Mouse (Mus musculus) lung, postnatal 25 days (tissue): Measurements from ENCODE around the gene Dlg2.

Source experiments
- DNase-seq: peaks from one replicate; pipeline ENCODE4 v3.0.0; 2022; ENCODE audit warnings: low spot score

Dlg2 gene

GRCm38 (mm10) chr7:91919738-91920137 lies 1443.3 kb downstream of the Dlg2 start:
- no peak for DNase-seq

- no peak for DNase-seq
Measured at GRCm38 (mm10) chr7:91934881-91935597, 1458.6 kb downstream of the Dlg2 start.

DNA sequence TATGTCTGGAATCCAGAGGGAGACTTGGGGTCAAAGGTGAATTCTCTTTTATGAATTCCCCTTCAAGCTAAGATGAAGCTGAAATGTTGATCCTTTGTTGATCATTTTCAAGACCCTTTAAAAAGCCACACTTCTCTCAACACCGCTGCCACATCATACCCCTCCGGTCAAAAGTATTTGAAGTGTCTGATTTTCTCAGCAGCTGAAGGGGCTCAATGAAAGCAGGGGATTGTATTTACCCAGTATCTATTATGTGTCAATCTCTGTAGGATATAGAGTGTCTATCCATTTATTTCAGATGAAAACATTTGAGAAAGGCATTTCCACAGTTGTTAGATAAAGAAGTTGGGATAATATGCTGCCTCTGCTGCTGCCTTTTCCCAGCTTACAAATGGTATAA lies 1459.7 kb downstream of the Dlg2 start:
- no peak for DNase-seq

GRCm38 (mm10) chr7:91943224-91943623 lies 1466.8 kb downstream of the Dlg2 start:
- no peak for DNase-seq

DNA sequence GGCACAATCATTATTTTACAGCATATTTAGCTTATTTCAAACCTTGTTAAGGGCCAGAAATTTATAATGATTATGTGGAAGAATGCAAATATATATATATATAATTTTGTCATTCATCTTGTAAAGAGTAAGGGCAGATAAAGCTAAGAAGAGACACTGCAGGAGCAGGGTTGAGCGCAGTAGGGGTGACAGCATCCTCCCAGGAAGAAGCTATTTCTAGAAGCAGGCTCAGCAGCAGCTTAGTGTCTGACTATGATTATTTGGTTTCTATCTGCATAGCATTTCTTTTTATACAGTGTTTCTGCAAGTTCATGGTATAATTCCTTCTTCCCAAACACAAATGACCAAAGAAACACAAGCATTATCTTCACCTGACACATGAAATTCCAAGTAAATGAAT lies 1479.1 kb downstream of the Dlg2 start:
- no peak for DNase-seq

DNA sequence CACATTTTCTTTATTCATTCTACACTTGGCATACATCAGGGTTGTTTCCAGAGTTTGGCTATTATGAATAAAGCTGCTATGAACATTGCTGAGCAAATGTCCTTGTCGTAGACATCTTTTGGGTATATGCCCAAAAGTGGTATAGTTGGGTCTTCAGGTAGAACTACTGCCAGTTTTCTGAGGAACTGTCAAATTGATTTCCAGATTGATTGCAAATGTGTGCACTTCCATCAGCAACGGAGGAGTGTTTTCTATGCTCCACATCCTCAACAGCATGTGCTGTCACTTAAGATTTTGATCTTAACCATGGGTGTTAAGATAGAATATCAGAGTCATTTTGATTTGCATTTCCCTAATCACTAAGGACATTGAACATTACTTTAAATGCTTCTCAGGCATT lies 1486.5 kb downstream of the Dlg2 start:
- DNase-seq = no peak

DNA sequence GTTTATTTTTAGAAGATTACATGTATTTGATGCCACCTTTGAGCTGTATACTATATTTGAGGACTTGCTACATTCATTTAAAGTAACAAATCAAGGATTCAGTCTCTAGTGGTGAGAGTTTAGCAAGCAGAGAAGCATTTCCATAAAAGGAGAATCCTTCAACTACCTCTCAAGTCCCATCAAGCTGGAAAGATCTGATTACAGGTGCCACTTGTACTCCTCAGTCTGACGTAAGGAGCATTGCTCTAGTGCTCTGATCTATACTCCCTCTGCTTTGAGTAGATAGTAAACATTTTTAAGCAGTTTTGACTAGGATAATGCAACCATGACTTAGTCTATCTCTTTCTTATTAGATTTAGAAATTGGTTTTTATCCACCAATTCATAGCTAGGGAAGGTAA lies 1496.5 kb downstream of the Dlg2 start:
- DNase-seq = peak; percentile 15

DNA sequence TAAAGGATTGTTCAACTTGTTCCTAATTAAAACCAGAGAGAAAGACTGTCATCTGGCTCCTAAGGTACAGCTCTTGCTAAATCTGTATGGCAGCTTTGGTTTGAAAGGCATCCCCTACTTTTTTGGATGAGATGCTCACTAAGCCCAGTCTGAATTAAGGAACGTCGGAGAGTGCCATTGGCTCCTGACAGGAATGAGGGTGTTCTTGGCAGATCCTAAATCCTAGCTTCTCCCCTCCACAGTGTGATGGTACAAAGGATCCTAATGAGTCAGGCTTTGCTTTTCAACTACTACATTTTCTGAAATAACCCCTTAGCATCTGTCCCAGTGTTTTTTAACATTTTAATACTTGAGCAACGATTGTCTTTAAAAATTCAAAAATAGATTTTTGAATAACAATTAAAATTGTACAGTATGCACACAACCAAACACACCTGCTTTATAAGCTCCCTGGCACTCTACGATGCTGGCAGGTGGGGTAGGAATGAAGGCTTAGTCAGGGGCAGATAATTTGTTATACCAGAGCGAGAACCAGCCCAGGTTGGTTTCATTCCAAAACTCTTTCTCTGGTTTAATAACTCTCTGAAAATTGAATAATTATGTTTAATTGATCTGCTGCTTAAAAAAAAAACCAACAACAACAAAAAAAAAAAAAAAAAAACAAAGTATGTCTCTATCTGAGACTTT lies 1527.4 kb downstream of the Dlg2 start:
- no peak for DNase-seq

GRCm38 (mm10) chr7:92005681-92006425 lies 1529.4 kb downstream of the Dlg2 start:
- no peak for DNase-seq

- no peak for DNase-seq
Measured at GRCm38 (mm10) chr7:92008702-92009101, 1532.2 kb downstream of the Dlg2 start.

- DNase-seq = no peak
Measured at GRCm38 (mm10) chr7:92024928-92025327, 1548.5 kb downstream of the Dlg2 start.

DNA sequence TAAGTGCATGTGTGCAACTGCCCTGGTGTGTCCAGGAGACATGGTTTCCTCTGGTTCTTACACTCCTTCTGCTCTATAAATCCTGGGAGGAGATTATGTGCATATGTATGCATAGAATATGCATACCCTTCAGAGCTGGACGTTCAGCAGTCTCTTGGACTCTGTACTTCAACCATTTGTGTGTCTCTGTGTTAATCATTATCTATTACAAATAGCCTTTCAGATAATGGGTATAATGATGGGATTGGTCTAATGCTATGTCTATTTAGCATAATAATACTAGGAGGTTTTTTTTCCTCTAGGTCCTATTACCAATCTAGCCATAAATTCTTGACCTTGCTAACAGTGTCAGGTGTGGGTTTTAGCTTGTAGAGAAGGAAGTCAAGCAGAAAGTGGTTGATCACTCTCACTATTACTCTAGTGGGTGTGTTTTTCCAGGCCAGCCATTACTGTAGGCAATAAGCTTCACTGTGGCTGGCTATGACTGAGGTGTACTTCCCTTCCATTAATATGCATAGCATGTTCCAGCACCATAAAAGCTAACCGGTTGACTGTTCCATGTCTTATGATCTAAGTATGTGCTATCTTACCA lies 1549.1 kb downstream of the Dlg2 start:
- DNase-seq = no peak

- DNase-seq = peak; percentile 6
Measured at GRCm38 (mm10) chr7:92027049-92027448, 1550.6 kb downstream of the Dlg2 start.

- no peak for DNase-seq
Measured at GRCm38 (mm10) chr7:92034256-92034655, 1557.8 kb downstream of the Dlg2 start.

DNA sequence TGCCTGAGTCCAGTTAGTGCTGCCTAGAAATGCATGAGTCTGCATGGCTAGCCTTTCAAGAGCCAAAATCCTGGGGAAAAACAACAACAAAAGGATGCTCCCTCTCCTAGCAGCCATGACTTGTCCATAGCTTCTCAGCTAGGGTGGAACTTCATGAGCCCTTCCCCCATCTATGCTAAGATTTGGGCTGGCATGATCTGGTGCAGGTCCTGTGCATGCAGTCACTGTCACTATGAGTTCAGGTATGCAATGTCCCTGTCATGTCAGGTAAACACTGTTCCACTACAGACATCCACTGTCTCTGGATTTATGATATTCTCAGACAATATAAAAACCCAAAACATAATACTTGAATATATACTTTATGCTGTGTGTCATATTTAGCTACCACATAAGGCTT lies 1563.7 kb downstream of the Dlg2 start:
- DNase-seq = no peak

DNA sequence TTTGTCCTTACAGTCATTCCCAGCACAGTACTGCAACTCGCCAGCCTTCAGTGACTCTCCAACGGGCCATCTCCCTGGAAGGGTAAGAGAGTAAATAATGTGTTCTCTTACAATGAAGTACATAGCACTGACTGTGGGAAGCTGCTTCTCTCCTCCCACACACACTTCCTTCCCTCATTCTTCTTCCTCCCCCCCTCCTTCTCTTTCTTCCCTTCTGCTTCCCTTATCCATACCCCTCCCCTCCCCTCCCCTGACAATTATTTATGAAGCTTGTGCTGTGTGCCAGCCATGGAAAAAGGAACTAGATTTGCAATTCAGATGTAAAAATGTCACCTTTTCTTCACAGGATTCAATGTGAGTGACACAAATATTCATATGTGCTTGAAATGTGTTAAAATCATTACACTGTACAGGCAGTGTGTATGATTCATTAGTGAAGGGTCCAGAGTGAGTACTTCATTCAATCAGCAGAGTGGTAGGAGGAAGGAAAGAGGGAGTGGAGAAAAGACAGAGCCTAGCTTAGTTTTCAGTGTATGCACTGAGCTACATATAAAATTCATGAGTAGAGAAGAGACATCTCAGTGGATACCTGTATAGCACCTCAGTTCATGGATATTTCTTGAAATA lies 1564.4 kb downstream of the Dlg2 start:
- no peak for DNase-seq

GRCm38 (mm10) chr7:92044966-92045365 lies 1568.5 kb downstream of the Dlg2 start:
- no peak for DNase-seq

GRCm38 (mm10) chr7:92047271-92047670 lies 1570.8 kb downstream of the Dlg2 start:
- no peak for DNase-seq

DNA sequence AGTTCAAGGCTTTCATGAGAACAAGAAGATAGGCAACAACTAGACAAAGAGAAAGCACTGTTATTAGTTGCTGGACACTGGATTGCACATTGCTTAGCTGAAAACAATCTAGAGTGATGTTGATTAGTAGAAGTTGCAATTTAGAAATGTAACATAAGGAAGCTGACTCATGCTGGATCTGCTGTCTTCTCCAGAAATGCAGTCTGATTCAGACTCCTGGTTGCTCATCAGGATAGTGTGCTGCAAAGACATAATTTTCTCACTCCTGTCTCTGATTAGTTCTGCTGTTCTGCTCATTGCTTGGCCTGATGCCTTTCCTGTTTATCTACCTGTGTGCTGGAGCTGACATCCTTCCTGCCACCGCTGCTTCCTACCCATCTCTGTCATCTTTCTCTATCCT lies 1572.4 kb downstream of the Dlg2 start:
- no peak for DNase-seq

GRCm38 (mm10) chr7:92066851-92067250 lies 1590.4 kb downstream of the Dlg2 start:
- DNase-seq = no peak

DNA sequence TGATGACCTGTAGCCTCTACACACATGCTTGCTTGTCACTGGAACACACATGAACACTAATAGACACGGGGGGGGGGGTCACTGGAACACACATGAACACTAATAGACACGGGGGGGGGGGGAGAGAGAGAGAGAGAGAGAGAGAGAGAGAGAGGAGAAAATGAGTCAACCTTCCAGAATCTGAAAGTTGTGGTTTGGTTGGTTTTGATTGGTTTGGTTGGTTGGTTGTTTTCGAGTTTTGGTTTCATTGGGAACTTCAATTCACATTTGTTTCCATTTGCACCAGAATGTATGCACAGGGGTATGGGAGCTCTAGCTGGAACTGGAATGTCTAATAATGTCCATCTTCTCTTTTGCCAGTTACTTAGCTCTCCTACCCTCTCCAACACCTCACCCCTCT lies 1611.0 kb downstream of the Dlg2 start:
- no peak for DNase-seq

DNA sequence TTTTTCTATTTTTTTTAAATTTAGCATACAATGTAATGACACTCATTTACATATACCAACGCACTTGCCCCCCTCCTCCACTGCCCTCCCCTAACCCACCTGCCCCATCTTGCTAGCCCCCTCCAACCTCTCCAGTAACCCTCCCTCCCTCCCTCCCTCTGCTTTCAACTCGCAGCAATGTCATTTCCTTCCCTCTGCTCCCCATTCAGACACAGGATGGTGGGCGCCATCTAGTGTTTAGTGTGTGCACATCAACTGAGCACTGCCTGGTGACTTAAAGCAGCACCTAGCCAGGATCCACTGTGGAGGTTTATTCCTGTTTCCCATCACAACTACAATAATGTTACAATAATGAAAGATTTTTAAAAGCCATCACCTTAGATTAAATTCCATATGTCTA lies 1617.4 kb downstream of the Dlg2 start:
- DNase-seq = peak; percentile 21
